Mouse (Mus musculus) heart, adult 2 months (tissue): ENCODE measurements at regions not wholly inside any gene's neighbourhood (a gene's known extent, or its start where the extent isn't known, plus 50 kb on each side); places are given as distances from the start of the nearest gene placed in this dataset.

ENCODE experiments used
- CTCF ChIP-seq: fragments of 200-600 bp; IDR thresholded peaks from 2 replicates; pipeline ENCODE4 v1.8.1; 2022; ENCODE audit warnings: antibody characterized with exemption, mild to moderate bottlenecking, moderate library complexity
- POLR2A ChIP-seq: fragments of 200-500 bp; IDR thresholded peaks from 2 replicates; pipeline ENCODE4 v1.6.1; 2011; ENCODE audit warnings: mild to moderate bottlenecking, low read depth, low read length, control low read depth; ENCODE audit not compliant: insufficient read depth

DNA sequence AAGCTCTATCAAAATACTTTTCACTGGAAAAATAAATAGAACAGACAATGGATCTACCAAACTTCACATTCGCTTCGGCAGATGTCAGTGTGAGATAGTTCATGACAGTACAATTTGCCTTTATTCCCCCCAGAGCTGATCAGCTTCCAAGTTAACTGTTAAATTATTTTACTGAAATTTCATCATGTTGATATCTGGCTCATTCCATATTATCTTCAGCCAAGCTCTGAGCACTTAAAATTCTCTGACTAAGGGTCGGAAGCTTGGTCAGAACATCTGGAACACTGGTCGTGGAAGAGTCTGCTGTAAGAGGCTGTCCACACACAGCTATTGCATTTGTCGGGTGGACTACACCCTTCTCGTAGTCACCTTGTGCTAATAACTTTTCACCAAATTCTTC, 181.3 kb upstream of the Thumpd2 start:
- TF ChIP-seq CTCF (no peak), POLR2A (no peak)
